Mouse (Mus musculus) E14TG2a.4 (cell line): ENCODE measurements at regions not wholly inside any gene's neighbourhood (a gene's known extent, or its start where the extent isn't known, plus 50 kb on each side); places are given as distances from the start of the nearest gene placed in this dataset.

ENCODE experiments used
- CTCF ChIP-seq: conservative IDR thresholded peaks from 2 replicates; pipeline ENCODE4 v1.5.1; 2014; ENCODE audit warnings: low read length
- POU5F1 ChIP-seq: IDR thresholded peaks from 2 replicates; pipeline ENCODE4 v1.6.1; 2014; ENCODE audit warnings: low read length, borderline replicate concordance

GRCm38 (mm10) chr17:79547524-79547923, 64.1 kb upstream of the Rmdn2 start:
- TF ChIP-seq CTCF (no peak), POU5F1 (no peak)
